Mouse (Mus musculus): ENCODE measurements around the gene Msh6. TPM values are rescaled to one million over a fixed set of nuclear protein-coding genes. Genes with fewer than 3 reads are reported as not detected.

The Msh6 gene
- total and polyA plus RNA-seq, 3 experiments: 126 to 167 (median 144) TPM

- DNase-seq (ENCODE audit: low read depth, low spot score): no peak
Measured at GRCm38 (mm10) chr17:87973261-87974167, 1.3 kb upstream of the Msh6 start.

GRCm38 (mm10) chr17:87975229-87975853 lies 479 bp downstream of the Msh6 start:
- H3K4me1 ChIP-seq (ENCODE audit: control insufficient read depth in 1 of 2, insufficient read depth in 2 of 2, low read length in 2 of 2): peaks cover 6 to 19% of the 10 kb centered on the region in 2 experiments; a peak in 3 of 4 replicates
- peaks cover 13 to 38% of the 10 kb centered on the region in 2 experiments for H3K36me3 ChIP-seq (ENCODE audit: control insufficient read depth in 1 of 2, insufficient read depth in 2 of 2, low read length in 2 of 2)
- TF ChIP-seq EP300 (IDR thresholded peaks at IDR 0.05; ENCODE audit: low read depth in 1 of 2, low read length in 2 of 2) (peak in 1 of 2 experiments; percentile 59; a peak in 3 of 4 replicates), USF1 (IDR thresholded peaks at IDR 0.05; ENCODE audit: low read depth, low read length) (no peak), HCFC1 (IDR thresholded peaks at IDR 0.05; ENCODE audit: low read depth, low read length) (0 out of 2 replicates have a peak, but pooled peaks have one; percentile 14), TAL1 (IDR thresholded peaks at IDR 0.05; ENCODE audit: low read length) (peak; percentile 70), ZNF384 (IDR thresholded peaks at IDR 0.05; ENCODE audit: low read depth, low read length) (peak; percentile 81), TBP (IDR thresholded peaks at IDR 0.05; ENCODE audit: low read depth, low read length) (peak; percentile 31; the same call in 1 of the 2 replicates), POLR2AphosphoS5 (IDR thresholded peaks at IDR 0.05; ENCODE audit: borderline replicate concordance, low read depth, low read length) (no peak), NRF1 (IDR thresholded peaks at IDR 0.05; ENCODE audit: insufficient read depth, low read depth, low read length, poor library complexity, severe bottlenecking) (0 out of 2 replicates have a peak, but pooled peaks have one; percentile 4), POLR2A (IDR thresholded peaks at IDR 0.05; ENCODE audit: control insufficient read depth in 1 of 2, insufficient read depth in 1 of 2, low read depth in 1 of 2, low read length in 2 of 2, poor library complexity in 1 of 2) (peak; percentile 8 to 56; a peak in 2 of 4 replicates), MYB (IDR thresholded peaks at IDR 0.05; ENCODE audit: low read depth, low read length) (no peak), TCF12 (IDR thresholded peaks at IDR 0.05; ENCODE audit: low read depth, low read length) (peak; percentile 52), E2F4 (IDR thresholded peaks at IDR 0.05; ENCODE audit: borderline replicate concordance, low read depth, low read length) (no peak), POLR2AphosphoS2 (IDR thresholded peaks at IDR 0.05; ENCODE audit: low read length) (0 out of 2 replicates have a peak, but pooled peaks have one; percentile 42), CHD1 (IDR thresholded peaks at IDR 0.05; ENCODE audit: low read depth, low read length) (0 out of 2 replicates have a peak, but pooled peaks have one; percentile 19), ZMIZ1 (IDR thresholded peaks at IDR 0.05; ENCODE audit: low read depth, low read length) (no peak)
- H3K27me3 ChIP-seq (ENCODE audit: control insufficient read depth in 1 of 2, insufficient read depth in 2 of 2, low read length in 2 of 2): no peaks in the 10 kb centered on the region
- H3K27ac ChIP-seq (ENCODE audit: control insufficient read depth, low read depth, low read length): peak overlapping the region; percentile 87
- H3K9me3 ChIP-seq (replicated peaks; ENCODE audit: insufficient read depth, low read length): no peaks in the 10 kb centered on the region
- H3K79me2 ChIP-seq (ENCODE audit: control insufficient read depth, insufficient read depth, low read length, poor library complexity): peaks cover 43% of the 10 kb centered on the region
- peak overlapping the region; percentile 90 for H3K9ac ChIP-seq (ENCODE audit: control insufficient read depth, low read depth, low read length, poor library complexity, severe bottlenecking)
- DNase-seq (ENCODE audit: low read depth, low spot score): peak; percentile 84
- H3K4me3 ChIP-seq (ENCODE audit: control insufficient read depth in 1 of 2, insufficient read depth in 1 of 2, low read depth in 2 of 2, low read length in 2 of 2): peak overlapping the region; percentile 89 to 90

More at GRCm38 (mm10) chr17:87973261-87974167, 1.3 kb upstream of the Msh6 start:
- Histone ChIP-seq H3K9ac (ENCODE audit: control insufficient read depth, low read depth, low read length, poor library complexity, severe bottlenecking) (no peak overlapping the region), H3K79me2 (ENCODE audit: control insufficient read depth, insufficient read depth, low read length, poor library complexity) (peaks cover 35% of the 10 kb centered on the region), H3K27me3 (ENCODE audit: control insufficient read depth in 1 of 2, insufficient read depth in 2 of 2, low read length in 2 of 2) (no peaks in the 10 kb centered on the region), H3K4me1 (ENCODE audit: control insufficient read depth in 1 of 2, insufficient read depth in 2 of 2, low read length in 2 of 2) (peaks cover 5 to 14% of the 10 kb centered on the region in 2 experiments; a peak in 3 of 4 replicates), H3K4me3 (ENCODE audit: control insufficient read depth in 1 of 2, insufficient read depth in 1 of 2, low read depth in 2 of 2, low read length in 2 of 2) (no peak overlapping the region), H3K9me3 (replicated peaks; ENCODE audit: insufficient read depth, low read length) (no peaks in the 10 kb centered on the region), H3K36me3 (ENCODE audit: control insufficient read depth in 1 of 2, insufficient read depth in 2 of 2, low read length in 2 of 2) (peaks cover 10 to 28% of the 10 kb centered on the region in 2 experiments), H3K27ac (ENCODE audit: control insufficient read depth, low read depth, low read length) (peak overlapping the region; percentile 80)
- TF ChIP-seq ZNF384 (IDR thresholded peaks at IDR 0.05; ENCODE audit: low read depth, low read length) (peak; percentile 22; the same call in 1 of the 2 replicates), TCF12 (IDR thresholded peaks at IDR 0.05; ENCODE audit: low read depth, low read length) (no peak)

Data from MEL (cell line).